Mouse (Mus musculus): ENCODE data around the gene Trim47. TPM values are rescaled to one million over a fixed set of nuclear protein-coding genes. Genes with fewer than 3 reads are reported as not detected.
"Not testable (repeated sequence)": the region's sequence is repeated elsewhere in the genome, so short reads cannot be mapped to it uniquely, and the experiment has no call there.

Gene Trim47
- polyA plus RNA-seq, 1 experiment from 2014 or later = 4.4 TPM

- no peaks in the 10 kb centered on the region for H3K27me3 ChIP-seq
- ATAC-seq (ENCODE audit: low FRiP score) = no peak
- 87% methylated on average over 16 of the region's 16 CpGs for WGBS
- H3K4me2 ChIP-seq (replicated peaks) = no peak overlapping the region
- H3K4me3 ChIP-seq = no peak overlapping the region
- H3K36me3 ChIP-seq = peaks cover 37% of the 10 kb centered on the region
- no peak overlapping the region for H3K9ac ChIP-seq
- H3K27ac ChIP-seq = no peak overlapping the region
- no peaks in the 10 kb centered on the region for H3K9me3 ChIP-seq (replicated peaks)
- H3K4me1 ChIP-seq = peaks cover 25% of the 10 kb centered on the region
Measured at GRCm38 (mm10) chr11:116132366-116133333, 5.6 kb upstream of the Trim47 start.

- Histone ChIP-seq H3K4me2 (replicated peaks) (peak overlapping the region; percentile 67), H3K27me3 (no peaks in the 10 kb centered on the region), H3K4me3 (peak overlapping the region; percentile 47; the same call in 1 of the 2 replicates), H3K9me3 (replicated peaks) (no peaks in the 10 kb centered on the region), H3K27ac (peak overlapping the region; percentile 89), H3K36me3 (peaks cover 37% of the 10 kb centered on the region), H3K9ac (peak overlapping the region; percentile 67), H3K4me1 (peaks cover 29% of the 10 kb centered on the region)
- WGBS = 83% methylated on average over 15 of the region's 15 CpGs
- ATAC-seq (ENCODE audit: low FRiP score) = no peak; the same call in 1 of the 2 replicates
Measured at GRCm38 (mm10) chr11:116131349-116132170, 4.5 kb upstream of the Trim47 start.

- Histone ChIP-seq H3K27me3 (no peaks in the 10 kb centered on the region), H3K4me3 (peak within 1 kb of the TSS; percentile 47), H3K36me3 (peaks cover 39% of the 10 kb centered on the region), H3K9ac (peak within 1 kb of the TSS; percentile 67), H3K4me2 (replicated peaks) (peak within 1 kb of the TSS; percentile 67), H3K27ac (peak within 1 kb of the TSS; percentile 89), H3K9me3 (replicated peaks) (no peaks in the 10 kb centered on the region), H3K4me1 (peaks cover 29% of the 10 kb centered on the region)
- peak; percentile 81 for ATAC-seq (ENCODE audit: low FRiP score)
- 2% methylated on average over 69 of the region's 69 CpGs for WGBS
Measured at GRCm38 (mm10) chr11:116130488-116131205, 3.6 kb upstream of the Trim47 start, which contains the start of gene Trim65. Trim65 (minus strand) TSS chr11:116131128.

GRCm38 (mm10) chr11:116129993-116130487 lies 3.0 kb upstream of the Trim47 start:
- H3K9me3 ChIP-seq (replicated peaks) = no peaks in the 10 kb centered on the region
- H3K4me2 ChIP-seq (replicated peaks) = peak overlapping the region; percentile 67
- peak overlapping the region; percentile 67 for H3K9ac ChIP-seq
- H3K4me1 ChIP-seq = peaks cover 29% of the 10 kb centered on the region
- 30% methylated on average over 8 of the region's 8 CpGs for WGBS
- peaks cover 41% of the 10 kb centered on the region for H3K36me3 ChIP-seq
- peak overlapping the region; percentile 89 for H3K27ac ChIP-seq
- peak overlapping the region; percentile 47 for H3K4me3 ChIP-seq
- peak; percentile 36 for ATAC-seq (ENCODE audit: low FRiP score)
- H3K27me3 ChIP-seq = no peaks in the 10 kb centered on the region

- peaks cover 33% of the 10 kb centered on the region for H3K36me3 ChIP-seq
- no peak overlapping the region for H3K27ac ChIP-seq
- H3K9me3 ChIP-seq (replicated peaks) = no peaks in the 10 kb centered on the region
- no peak overlapping the region for H3K4me3 ChIP-seq
- H3K9ac ChIP-seq = no peak overlapping the region
- ATAC-seq (ENCODE audit: low FRiP score) = no peak
- WGBS = 76% methylated on average over 9 of the region's 9 CpGs
- H3K4me2 ChIP-seq (replicated peaks) = no peak overlapping the region
- H3K27me3 ChIP-seq = no peaks in the 10 kb centered on the region
- H3K4me1 ChIP-seq = peaks cover 29% of the 10 kb centered on the region
Measured at GRCm38 (mm10) chr11:116129091-116129790, 2.2 kb upstream of the Trim47 start.

- WGBS = 80% methylated on average over 9 of the region's 9 CpGs
- Histone ChIP-seq H3K9me3 (replicated peaks) (no peaks in the 10 kb centered on the region), H3K4me1 (peaks cover 29% of the 10 kb centered on the region), H3K36me3 (peaks cover 24% of the 10 kb centered on the region), H3K9ac (no peak overlapping the region), H3K4me3 (no peak overlapping the region), H3K27ac (0 out of 2 replicates have a peak overlapping the region, but pooled peaks have one; percentile 2), H3K4me2 (replicated peaks) (0 out of 2 replicates have a peak overlapping the region, but pooled peaks have one; percentile 24), H3K27me3 (no peaks in the 10 kb centered on the region)
- no peak for ATAC-seq (ENCODE audit: low FRiP score)
Measured at GRCm38 (mm10) chr11:116127986-116128385, 976 bp upstream of the Trim47 start.

- WGBS = 93% methylated on average over 15 of the region's 15 CpGs
- no peak for ATAC-seq (ENCODE audit: low FRiP score)
- no peak overlapping the region for H3K27ac ChIP-seq
- H3K4me3 ChIP-seq = no peak overlapping the region
- H3K27me3 ChIP-seq = no peaks in the 10 kb centered on the region
- H3K9me3 ChIP-seq (replicated peaks) = no peaks in the 10 kb centered on the region
- H3K9ac ChIP-seq = no peak overlapping the region
- peaks cover 9% of the 10 kb centered on the region for H3K36me3 ChIP-seq
- no peak overlapping the region for H3K4me2 ChIP-seq (replicated peaks)
- H3K4me1 ChIP-seq = peaks cover 22% of the 10 kb centered on the region
Measured at GRCm38 (mm10) chr11:116126261-116126660, 749 bp downstream of the Trim47 start.

- not testable (repeated sequence) for H3K27me3 ChIP-seq; H3K27ac ChIP-seq; H3K36me3 ChIP-seq; H3K9ac ChIP-seq; ATAC-seq (ENCODE audit: low FRiP score); H3K4me2 ChIP-seq (replicated peaks); H3K4me3 ChIP-seq; H3K4me1 ChIP-seq; H3K9me3 ChIP-seq (replicated peaks)
- 94% methylated on average over 8 of the region's 8 CpGs for WGBS
Measured at GRCm38 (mm10) chr11:116121731-116122245, 5.2 kb downstream of the Trim47 start.

- H3K27ac ChIP-seq = no peak overlapping the region
- H3K4me1 ChIP-seq = 0 out of 2 replicates have a peak, but pooled peaks cover 5% of the 10 kb centered on the region
- no peaks in the 10 kb centered on the region for H3K36me3 ChIP-seq
- no peak overlapping the region for H3K9ac ChIP-seq
- H3K27me3 ChIP-seq = 0 out of 2 replicates have a peak, but pooled peaks cover 8% of the 10 kb centered on the region
- no peak overlapping the region for H3K4me3 ChIP-seq
- H3K4me2 ChIP-seq (replicated peaks) = no peak overlapping the region
- H3K9me3 ChIP-seq (replicated peaks) = no peaks in the 10 kb centered on the region
- ATAC-seq (ENCODE audit: low FRiP score) = no peak
Measured at GRCm38 (mm10) chr11:116117819-116118218, 9.2 kb downstream of the Trim47 start.

GRCm38 (mm10) chr11:116117241-116117640 lies 9.8 kb downstream of the Trim47 start:
- Histone ChIP-seq H3K36me3 (no peaks in the 10 kb centered on the region), H3K27ac (no peak overlapping the region), H3K4me2 (replicated peaks) (no peak overlapping the region), H3K9me3 (replicated peaks) (no peaks in the 10 kb centered on the region), H3K4me1 (0 out of 2 replicates have a peak, but pooled peaks cover 5% of the 10 kb centered on the region), H3K27me3 (peaks cover 13% of the 10 kb centered on the region; the same call in 1 of the 2 replicates), H3K4me3 (no peak overlapping the region), H3K9ac (no peak overlapping the region)
- 65% methylated on average over 12 of the region's 12 CpGs for WGBS
- no peak for ATAC-seq (ENCODE audit: low FRiP score)

All from hindbrain, embryonic 12.5 days (tissue).